Mouse (Mus musculus): ENCODE measurements at regions not wholly inside any gene's neighbourhood (a gene's known extent, or its start where the extent isn't known, plus 50 kb on each side); places are given as distances from the start of the nearest gene placed in this dataset.

DNA sequence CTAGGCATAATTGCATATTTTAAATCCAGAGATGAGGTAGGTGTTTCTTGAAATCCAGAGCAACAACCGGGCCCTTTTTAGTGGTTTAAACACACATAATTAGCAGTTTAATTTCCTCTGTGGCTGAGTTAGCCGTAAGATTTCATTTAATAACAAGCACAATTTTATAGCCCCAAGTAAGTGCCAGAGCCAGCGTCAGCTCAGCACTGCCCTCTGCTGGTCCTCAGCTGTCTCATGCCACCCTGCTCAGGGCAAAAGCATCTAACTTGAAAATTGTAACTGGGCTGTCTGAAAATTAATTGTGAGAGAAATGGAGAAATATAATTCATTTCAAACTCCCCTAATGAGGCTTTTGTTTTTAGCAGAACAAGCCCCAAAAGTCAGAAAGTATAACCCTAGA, 437.7 kb upstream of the Tle4 start:
- DNase-seq: peak; percentile 85 to 87

DNA sequence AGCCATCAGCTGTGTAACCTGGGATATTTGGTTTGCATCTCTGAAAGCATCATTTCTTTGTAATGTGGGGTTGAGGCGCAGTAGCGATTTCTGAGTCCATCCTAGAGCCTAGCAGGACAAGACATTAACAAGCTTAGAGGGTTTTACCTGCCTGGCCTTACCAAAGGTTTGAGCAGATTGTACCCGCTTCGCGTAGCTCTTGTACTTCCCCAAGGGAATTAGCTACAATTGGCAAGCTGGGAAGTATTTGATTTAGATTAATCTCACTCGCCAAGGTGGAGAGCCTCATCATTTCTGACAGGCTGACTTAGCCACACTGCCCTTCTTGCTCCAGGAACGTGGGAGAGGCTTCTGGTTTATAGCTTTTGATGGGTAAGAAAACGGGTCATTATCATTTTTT, 436.1 kb upstream of the Tle4 start:
- DNase-seq: no peak

DNA sequence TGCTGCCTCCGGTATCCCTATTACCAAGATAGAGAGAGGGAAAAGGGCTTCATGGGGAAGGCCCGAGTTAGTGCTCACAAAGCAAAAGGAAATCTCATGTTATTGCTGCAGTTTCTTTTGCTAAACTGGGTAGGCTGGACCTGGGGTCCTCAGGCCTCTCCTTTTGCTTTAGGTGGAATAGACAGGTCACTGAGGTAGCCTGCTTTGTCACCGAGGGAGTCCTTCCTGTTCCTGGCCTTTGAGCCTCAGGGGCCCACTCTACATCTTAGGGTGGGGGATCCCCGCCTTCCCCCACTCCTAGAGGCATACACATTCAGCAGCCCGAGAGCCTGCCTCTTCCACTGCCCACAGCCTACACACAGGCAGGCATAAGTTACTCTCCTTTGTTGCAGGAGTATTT, 435.5 kb upstream of the Tle4 start:
- no peak for DNase-seq

DNA sequence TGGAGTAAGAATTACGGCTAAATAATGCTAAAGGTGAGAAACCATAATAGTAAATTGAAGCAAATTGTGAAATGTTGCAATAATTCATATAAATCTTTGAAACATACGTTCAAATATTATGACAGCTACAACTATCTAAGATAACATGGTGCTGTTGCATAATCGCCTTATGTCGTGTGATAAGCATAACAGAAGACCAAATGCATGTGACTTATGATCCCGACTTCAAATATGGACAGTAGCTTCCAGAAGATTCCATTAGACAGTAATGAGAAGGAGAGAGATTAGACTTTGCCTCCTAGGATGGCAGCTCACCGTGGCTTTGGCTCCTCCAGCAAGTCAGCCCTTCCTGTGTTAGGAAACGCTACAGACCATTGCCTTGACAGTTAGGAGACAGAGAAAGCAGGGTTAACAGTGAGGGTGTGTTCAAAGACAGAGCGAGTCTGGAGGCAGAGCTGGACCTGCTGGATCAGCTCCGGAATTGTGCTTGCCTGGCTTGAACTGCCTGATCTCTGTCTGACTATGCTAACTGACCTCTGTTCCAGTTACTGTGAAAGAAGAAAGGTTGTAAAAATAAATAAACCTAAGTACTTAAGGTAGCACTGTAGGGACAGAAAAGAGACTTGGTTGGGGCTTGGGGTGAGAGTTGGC, 434.6 kb upstream of the Tle4 start:
- DNase-seq: no peak

DNA sequence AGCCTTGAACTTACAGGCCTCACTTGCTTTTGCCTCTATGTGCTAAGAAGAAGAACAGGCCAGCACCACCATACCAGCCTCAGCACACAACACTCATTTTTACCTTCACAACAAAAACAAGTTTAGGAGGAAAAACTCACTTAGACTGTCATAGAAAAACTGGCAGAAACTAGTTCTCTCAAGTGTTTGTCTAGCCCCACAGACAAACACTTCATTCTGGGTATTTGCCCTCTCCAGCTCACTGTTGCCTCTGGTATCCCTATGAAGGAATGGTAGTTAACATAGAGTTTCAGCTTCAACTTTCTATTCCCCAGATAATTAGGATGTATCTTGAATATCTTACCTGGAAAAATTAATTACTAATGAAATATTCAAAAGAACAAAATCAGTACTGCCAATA, 433.6 kb upstream of the Tle4 start:
- no peak for DNase-seq

DNA sequence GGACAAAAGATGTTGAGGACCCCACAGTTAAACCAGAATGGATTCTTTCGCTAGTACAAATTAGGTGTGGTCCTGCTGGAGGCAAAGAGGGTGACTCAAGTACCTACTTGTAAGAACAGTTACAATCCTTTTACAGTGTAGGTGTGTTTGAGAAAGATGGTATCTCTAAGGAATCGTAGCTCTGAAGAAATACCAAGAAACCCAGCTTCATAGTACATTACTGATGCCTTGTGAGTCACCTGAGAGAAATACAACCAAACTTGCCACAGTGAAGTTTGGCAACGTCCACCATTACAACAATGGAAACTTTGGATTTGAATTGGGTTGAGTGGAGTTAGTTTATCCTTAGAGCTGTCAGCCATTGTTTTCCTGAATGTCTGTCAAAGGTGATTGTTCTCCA, 405.7 kb upstream of the Tle4 start:
- DNase-seq: no peak

DNA sequence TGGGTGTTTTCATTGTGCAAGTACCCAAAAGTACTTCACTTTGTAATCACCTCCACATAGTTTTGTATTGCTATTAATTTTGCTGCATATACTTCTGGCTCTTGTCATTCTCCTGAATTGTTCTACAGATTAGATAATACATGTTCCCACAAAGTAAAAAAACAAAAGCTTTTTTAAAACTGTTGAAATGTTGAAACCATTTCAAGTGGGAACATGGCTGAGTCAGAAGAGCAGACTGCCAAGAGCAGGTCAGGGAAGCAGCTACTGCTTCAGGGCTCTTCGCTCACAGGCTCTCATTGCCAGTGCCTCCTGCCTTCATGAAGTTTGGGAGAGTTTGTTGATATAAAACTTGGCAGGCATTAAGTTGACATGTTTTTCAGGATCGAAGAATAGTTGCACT, 395.5 kb upstream of the Tle4 start:
- no peak for DNase-seq

DNA sequence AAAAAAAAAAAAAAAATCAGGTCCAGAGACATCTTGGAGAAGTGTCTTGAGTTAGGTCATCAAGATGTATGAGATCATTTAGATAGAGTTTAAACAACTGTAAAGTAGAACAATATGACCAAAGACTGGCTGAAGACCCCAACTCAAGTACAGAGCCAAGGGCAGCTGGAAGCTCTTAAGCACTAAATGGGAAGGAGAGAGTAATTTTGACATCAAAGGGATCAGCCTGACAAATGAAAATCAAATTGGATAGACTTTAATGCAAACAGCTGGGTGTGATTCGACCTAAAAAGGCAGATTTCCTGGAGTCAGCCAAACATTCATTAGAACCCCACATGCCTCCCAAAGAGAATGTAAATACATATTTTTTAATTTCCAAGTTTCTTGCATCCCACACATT, 372.3 kb upstream of the Tle4 start:
- DNase-seq: no peak

DNA sequence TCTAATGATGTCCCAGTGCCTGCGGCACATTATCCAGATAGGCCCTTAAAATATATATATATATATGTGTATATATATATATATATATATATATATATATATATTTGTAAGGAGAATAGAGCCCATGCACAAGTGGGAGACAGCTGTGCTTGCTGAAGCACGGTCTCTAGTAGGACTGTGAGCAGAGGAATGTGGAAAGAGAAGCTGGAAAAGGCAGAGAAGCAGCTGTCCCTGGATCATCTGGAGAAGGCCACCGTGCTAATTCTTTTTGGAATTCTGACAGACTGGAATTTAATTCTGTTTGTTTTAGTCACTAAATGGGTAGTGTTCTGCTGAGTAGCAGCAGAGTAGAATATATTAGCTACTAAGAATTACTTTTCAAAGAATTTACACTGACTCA, 370.4 kb upstream of the Tle4 start:
- no peak for DNase-seq

DNA sequence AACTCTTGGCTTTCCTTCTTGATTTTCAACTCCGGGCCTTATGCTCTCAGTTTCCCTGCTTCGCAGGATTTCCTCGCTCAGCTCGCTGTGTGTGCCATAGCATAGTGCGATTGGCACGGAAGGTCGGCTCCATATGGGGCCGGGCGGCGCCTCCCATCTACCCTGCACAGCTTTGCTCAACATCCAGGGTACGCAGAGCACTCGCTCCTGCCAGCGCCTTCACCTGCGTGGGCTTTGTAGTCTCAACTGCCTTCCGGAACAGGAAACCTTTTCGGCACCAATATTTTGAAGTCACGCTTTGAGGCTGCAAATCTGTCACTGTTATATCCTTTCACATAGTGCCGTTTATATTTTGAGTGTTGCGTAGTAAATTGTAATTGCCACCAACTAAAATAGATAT, 359.9 kb upstream of the Tle4 start:
- no peak for DNase-seq

DNA sequence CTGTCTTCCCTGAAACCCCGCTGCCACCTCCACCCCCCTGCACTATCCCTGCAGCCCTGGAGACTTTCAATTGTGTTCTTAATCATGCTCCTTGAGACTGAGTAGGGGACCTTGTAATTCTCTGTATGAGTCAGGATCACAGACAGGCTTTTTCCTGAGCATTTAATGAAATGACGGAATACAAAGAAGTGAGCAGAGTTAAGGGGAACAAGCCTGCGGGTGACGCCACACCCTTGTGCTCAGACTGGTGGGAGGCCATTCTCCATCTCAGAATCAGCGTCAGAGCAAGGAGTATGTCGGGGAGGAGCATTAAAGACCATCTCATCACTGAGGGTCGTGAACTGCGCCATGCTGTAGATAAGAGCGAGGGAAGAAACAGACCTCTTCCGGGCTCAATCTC, 359.3 kb upstream of the Tle4 start:
- no peak for DNase-seq

DNA sequence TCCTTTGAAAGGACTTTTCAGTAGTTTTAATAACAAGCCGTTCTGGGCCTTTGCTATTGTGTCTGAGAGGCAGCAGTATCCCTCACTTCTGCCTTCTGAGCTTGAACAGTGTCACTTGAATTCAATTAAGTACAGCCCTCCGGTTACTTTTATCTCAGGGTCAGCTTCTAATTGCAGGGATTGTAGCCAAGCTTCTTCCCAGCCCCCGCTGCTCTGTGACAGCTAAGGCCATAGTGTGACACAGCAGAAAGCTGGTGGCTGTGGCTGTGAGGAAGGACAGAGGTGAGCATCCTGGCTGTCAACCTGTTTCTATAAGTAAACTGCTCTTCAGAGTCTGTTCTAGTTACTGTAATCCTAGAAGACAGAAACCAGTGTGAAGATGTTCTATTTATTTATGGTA, 358.5 kb upstream of the Tle4 start:
- peak; percentile 8 to 13 for DNase-seq

DNA sequence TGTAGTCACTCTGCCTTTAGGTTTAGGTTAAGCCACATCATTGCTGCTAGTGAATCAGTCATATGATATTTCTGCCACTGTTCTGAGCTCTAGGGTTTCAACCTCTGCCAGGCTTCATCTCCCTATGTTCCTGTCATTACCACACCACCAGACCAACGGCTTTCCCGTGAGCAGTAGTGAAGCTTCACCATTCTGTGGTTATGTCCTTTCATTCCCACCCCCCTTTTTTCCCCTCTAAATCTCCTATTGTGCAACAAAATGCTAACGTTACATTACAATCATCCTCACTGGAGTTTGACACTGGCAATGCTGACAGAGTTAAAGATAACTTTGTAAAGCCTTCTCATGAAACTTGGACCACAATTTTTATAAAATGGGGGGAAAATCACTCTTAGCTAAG, 358.1 kb upstream of the Tle4 start:
- no peak for DNase-seq

DNA sequence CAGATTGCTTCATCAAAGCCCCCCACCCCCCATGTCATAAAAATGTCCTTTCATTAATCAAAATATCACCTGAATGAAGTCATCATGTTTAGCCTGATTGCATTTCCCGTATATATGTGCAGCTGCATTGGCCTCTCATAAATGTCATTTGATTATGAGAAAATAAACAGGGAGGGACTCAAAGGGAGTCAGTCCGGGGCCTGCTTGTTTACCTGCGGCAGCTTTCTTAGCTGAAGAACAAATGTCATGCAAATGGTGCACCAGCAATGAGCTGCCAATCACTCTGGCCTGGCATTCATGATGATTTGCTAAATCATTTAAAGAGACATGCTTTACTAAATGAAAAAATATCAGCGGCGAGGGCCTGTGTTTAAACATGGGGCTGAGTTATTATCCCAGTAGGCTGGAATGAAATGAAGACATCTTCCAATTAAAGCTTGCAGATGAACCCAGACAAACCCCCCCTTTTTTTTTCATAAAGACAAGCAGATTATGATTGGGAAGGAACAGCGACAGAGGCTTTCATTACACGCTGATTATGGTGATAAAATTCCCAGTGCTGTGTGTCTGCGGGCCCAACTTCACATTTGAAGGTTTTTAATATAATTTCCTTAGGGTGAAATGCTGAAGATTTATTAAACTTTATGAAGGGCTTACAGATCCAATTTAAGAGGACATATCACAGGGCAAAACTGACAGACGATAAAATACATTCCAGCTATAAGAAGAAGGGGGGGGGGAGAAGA, 342.5 kb upstream of the Tle4 start:
- DNase-seq: no peak

DNA sequence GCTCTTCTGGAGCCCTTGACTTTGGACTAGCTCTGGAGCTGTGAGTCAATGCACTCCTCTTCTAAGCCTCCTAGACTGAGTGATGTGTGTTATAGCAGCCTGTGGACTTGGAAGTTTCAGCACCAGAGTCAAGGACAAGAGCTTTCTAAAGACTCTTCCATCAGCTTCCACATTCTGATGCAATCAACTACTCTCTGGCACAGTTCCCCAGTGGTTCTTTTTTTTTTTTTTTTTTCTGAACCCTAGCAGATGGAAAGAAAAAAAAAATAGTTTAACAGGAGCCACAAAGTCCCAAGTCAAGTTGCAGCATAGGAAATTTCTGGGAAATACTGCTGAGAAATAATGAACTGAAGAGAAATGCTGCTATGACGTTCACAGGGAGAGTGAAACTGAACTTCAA, 324.4 kb upstream of the Tle4 start:
- DNase-seq: no peak

DNA sequence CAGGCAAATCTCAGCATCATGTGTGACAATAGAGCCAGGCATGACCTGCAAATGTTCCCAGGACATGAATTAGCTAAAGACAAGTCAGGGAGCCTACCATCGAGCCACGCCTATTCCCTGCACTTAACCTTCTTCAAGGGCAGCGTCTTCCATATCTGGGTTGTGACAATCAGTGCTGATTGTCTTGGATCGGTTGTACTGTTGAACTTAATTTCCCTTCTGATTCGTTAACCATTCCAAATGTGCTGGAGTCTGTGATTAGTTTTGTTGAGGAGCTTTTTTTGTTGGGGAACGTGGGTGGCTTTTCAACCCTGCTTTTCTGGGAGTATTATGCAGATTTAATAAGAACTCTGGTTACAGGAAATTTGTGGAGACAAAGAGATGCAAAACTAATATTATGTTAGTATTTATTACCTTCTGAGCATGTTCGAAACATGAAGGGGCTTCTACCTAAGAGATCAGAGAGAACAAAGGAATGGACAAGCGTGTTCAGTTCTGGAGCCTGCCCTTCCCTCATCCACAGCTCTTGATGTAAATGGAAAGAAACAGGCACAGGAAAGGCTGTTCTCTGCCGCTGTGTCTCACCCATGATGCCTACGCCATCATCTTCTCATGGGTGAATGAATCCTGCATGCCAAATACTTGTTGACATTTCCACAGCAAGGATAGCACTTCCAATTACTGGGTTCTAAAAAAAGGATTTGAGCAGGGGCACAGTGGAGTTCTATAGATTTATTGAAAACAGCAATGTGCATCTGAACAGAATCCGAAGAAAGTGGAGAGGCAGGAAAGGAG, 313.4 kb upstream of the Tle4 start:
- DNase-seq: no peak

DNA sequence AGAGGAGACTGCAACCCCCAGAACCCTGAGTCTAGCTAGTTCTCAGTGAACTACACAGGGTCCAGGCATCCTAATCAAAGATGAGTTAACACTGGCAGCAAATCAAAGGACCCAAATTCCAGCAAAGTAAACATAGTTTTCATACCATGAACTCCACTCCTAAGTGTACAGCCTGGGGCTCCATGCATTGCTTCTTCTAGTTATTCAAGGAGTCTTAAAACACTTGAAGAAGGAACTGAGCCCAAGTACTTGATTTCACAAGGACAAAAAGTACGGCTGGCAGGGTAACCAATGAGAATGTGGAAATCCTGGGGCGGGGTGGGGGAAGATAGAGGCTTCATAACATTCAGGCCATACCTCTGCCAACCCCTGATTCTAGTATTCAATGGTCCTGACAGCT, 297.0 kb upstream of the Tle4 start:
- no peak for DNase-seq

DNA sequence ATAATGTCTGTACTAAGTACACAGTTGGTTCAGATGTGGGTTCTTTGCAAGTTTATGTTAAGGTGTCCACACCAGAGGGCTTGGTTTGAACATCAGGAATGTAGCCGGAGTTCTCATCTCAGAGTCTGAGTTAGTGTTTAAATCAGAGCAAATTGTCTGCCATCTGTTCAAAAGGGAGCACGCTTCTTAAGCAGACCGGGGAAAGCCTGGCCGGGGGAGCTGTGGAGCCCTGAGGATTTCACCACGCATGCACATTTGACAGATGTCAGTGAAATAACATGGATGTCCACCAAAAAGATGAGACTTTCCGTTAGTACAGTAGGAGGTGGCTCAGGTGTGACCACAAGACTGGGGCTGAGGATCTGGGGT, 294.5 kb upstream of the Tle4 start:
- DNase-seq: no peak

DNA sequence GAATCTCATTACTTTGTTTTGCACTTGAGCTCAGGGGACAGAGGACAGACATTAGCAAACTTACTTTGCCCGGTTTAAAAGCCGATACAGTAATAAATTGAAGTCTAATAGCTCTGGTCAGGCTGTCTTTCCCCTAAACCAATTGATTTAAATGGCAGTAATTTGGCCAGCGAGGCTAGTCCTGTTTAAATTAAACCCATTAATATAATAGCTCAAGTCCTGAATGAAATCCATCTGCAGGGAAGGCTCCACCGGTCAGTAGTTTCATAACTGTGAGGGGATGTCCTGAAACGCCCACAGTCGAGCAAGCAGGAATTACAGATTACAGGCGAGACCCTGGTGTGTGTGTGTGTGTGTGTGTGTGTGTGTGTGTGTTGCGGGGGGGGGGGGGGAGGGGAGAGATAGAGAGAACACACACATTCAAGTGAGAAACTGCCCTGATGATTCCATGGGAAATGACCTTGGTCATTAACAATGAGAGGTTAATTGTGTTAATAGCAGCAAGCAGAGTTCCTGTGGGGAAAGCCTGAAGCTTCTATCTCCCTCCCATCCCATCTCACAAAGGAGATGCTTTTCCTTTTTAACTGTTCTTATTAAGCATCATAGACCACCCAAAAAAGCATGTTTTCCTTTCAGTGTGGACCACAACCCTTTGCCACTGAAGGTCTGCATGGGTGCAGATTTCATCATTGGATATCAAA, 294.0 kb upstream of the Tle4 start:
- DNase-seq: no peak

DNA sequence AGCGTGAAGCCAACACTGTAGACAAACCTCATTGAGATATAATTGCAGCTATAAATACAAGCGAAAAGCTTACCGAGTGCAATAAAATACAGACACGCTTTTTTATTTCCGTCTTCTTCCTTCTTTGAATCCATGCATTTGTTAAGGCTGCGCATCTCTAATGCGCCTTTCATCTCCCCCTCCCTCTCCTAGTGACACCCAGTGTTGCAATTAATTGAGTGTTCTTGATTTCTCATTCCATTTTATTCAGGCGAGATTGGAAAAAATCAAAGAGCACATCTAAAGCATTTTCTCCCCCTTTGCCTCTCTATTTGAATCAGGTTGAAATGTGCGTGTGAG, 293.2 kb upstream of the Tle4 start:
- DNase-seq: no peak

DNA sequence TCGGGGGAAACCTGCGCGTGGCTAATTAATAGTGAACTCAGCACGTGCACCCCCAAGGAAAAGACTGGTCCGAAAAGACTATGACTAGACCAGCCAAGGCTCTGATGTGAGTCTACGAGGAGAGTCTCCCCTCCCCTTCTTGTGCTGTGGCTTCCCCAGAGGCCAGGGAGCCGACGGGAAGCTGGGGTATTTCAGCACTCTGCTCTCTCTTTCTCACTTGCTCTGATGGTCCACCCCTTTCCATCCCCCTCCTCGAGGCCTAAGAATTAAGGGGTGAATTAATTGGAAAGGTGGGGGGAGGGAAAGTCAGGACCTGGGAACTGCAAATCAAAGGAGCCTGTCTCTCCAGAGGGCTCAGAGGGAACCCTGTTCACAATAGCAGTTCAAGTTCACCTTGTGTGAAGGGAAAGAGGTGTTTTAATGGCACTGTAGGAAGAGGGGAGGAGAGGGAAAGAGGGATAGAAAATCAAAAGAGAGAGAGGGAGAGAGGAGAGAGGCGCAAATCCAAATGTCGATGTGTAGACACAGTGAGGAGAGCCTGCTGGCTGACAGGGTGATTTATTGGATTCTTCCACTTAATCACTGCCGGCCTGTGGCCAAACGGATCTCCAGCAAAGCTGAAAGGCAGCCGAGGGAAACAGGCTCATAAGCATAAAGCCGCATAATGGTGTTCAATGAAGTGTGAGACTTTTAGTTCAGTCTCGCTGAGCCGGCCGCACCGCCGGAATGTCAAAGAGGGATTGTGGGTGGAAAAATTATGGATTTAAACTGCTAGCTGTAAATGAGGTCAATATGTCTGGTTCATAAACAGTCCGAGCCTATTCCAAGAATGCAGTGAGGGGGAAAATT, 292.6 kb upstream of the Tle4 start:
- DNase-seq: peak; percentile 77 to 84

DNA sequence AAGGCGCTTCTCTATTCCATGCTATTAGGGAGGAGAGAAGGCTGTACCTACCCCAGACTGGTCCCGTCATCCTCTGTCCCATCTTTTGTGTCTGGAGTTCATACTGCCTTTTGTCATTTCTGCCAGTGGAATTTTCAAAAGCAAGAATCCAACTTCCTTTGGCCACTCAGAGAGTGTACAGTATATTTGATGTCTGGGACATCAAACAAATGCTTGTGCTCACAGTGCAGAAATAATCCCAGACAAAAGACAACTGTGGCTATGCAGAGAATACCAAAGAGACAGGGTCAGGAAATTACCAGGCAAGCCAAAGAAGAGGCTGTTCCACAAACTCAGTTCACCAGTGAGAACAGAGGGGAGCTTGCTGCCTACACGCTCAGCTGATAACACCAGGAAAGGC, 291.9 kb upstream of the Tle4 start:
- no peak for DNase-seq
